Mouse (Mus musculus) MEL (cell line): ENCODE measurements around the gene Olfr1321. TPM values are rescaled to one million over a fixed set of nuclear protein-coding genes. Genes with fewer than 3 reads are reported as not detected.

Source experiments
- DNase-seq: peaks from one replicate; pipeline ENCODE4 v3.0.0; 2011; ENCODE audit warnings: low read depth, low spot score
- H3K27ac ChIP-seq: 2 replicates; pipeline ENCODE4 v1.5.1; 2012; ENCODE audit warnings: low read depth, mild to moderate bottlenecking, control low read depth, low read length, moderate library complexity; ENCODE audit not compliant: control insufficient read depth
- H3K27me3 ChIP-seq, 2 experiments: fragments of 150-350 bp in 1 of 2; sonication (generic) in 1 of 2; 2 replicates each; pipeline ENCODE4 v1.6.1; 2012; ENCODE audit warnings: low read length in 2 of 2, mild to moderate bottlenecking in 2 of 2, improper control_type of control experiment in 1 of 2, moderate library complexity in 1 of 2; ENCODE audit not compliant: insufficient read depth in 2 of 2, control insufficient read depth in 1 of 2
- H3K36me3 ChIP-seq, 2 experiments: 2 replicates each; pipeline ENCODE4 v1.6.1; 2012 to 2014; ENCODE audit warnings: low read length in 2 of 2, improper control_type of control experiment in 1 of 2, inconsistent platforms in 1 of 2, mild to moderate bottlenecking in 1 of 2; ENCODE audit not compliant: insufficient read depth in 2 of 2, control insufficient read depth in 1 of 2
- H3K4me1 ChIP-seq, 2 experiments: fragments of 150-350 bp in 1 of 2; sonication (generic) in 1 of 2; 2 replicates each; pipeline ENCODE4 v1.6.1; 2012; ENCODE audit warnings: low read length in 2 of 2, improper control_type of control experiment in 1 of 2, mild to moderate bottlenecking in 1 of 2; ENCODE audit not compliant: insufficient read depth in 2 of 2, control insufficient read depth in 1 of 2
- H3K4me3 ChIP-seq, 2 experiments: fragments of 150-350 bp in 1 of 2; sonication (generic) in 1 of 2; 2 replicates each; pipeline ENCODE4 v1.5.1; 2012; ENCODE audit warnings: low read depth in 2 of 2, low read length in 2 of 2, mild to moderate bottlenecking in 2 of 2, moderate library complexity in 2 of 2, control low read depth in 1 of 2, improper control_type of control experiment in 1 of 2; ENCODE audit not compliant: control insufficient read depth in 1 of 2, insufficient read depth in 1 of 2
- H3K79me2 ChIP-seq: 2 replicates; pipeline ENCODE4 v1.6.1; 2012; ENCODE audit warnings: mild to moderate bottlenecking, low read length, moderate library complexity; ENCODE audit not compliant: control insufficient read depth, poor library complexity, insufficient read depth
- H3K9ac ChIP-seq: 2 replicates; pipeline ENCODE4 v1.6.1; 2012; ENCODE audit warnings: low read depth, mild to moderate bottlenecking, control low read depth, low read length, moderate library complexity; ENCODE audit not compliant: control insufficient read depth, poor library complexity, severe bottlenecking
- H3K9me3 ChIP-seq: fragments of 150-350 bp; sonication (generic); replicated peaks from 2 replicates; pipeline ENCODE4 v1.6.1; 2012; ENCODE audit warnings: mild to moderate bottlenecking, low read length, improper control_type of control experiment, moderate library complexity; ENCODE audit not compliant: insufficient read depth
- CHD2 ChIP-seq: IDR thresholded peaks from 2 replicates; pipeline ENCODE4 v1.6.1; 2011; ENCODE audit warnings: low read length, improper control_type of control experiment
- CTCF ChIP-seq, 3 experiments: IDR thresholded peaks in 2 of 3; conservative IDR thresholded peaks in 1 of 3; 2 replicates each; pipeline ENCODE4 v1.5.1; 2011 to 2012; ENCODE audit warnings: low read length in 3 of 3, low read depth in 2 of 3, mild to moderate bottlenecking in 2 of 3, improper control_type of control experiment in 1 of 3, inconsistent platforms in 1 of 3, mixed read lengths in 1 of 3, moderate library complexity in 1 of 3; ENCODE audit not compliant: control insufficient read depth in 1 of 3, insufficient read depth in 1 of 3, poor library complexity in 1 of 3, severe bottlenecking in 1 of 3
- E2F4 ChIP-seq: IDR thresholded peaks from 2 replicates; pipeline ENCODE4 v1.6.1; 2011; ENCODE audit warnings: low read depth, low read length, improper control_type of control experiment, borderline replicate concordance
- ELF1 ChIP-seq: IDR thresholded peaks from 2 replicates; pipeline ENCODE4 v1.6.1; 2014; ENCODE audit warnings: low read depth, mild to moderate bottlenecking, inconsistent platforms, low read length, improper control_type of control experiment, moderate library complexity
- EP300 ChIP-seq, 2 experiments: IDR thresholded peaks; 2 replicates each; pipeline ENCODE4 v1.6.1; 2011; ENCODE audit warnings: improper control_type of control experiment in 2 of 2, low read length in 2 of 2, low read depth in 1 of 2, mild to moderate bottlenecking in 1 of 2
- JUND ChIP-seq: IDR thresholded peaks from 2 replicates; pipeline ENCODE4 v1.6.1; 2011; ENCODE audit warnings: low read depth, mild to moderate bottlenecking, improper control_type of control experiment, low read length
- MAFK ChIP-seq: IDR thresholded peaks from 2 replicates; pipeline ENCODE4 v1.6.1; 2011; ENCODE audit warnings: low read depth, mild to moderate bottlenecking, low read length, improper control_type of control experiment, borderline replicate concordance
- MAZ ChIP-seq: IDR thresholded peaks from 2 replicates; pipeline ENCODE4 v1.6.1; 2012; ENCODE audit warnings: low read depth, mild to moderate bottlenecking, inconsistent platforms, low read length, improper control_type of control experiment
- MEF2A ChIP-seq: IDR thresholded peaks from 2 replicates; pipeline ENCODE4 v1.6.1; 2014; ENCODE audit warnings: low read depth, mild to moderate bottlenecking, inconsistent platforms, low read length, improper control_type of control experiment; ENCODE audit not compliant: poor library complexity, insufficient replicate concordance, severe bottlenecking; ENCODE audit errors: extremely low read depth
- MXI1 ChIP-seq: IDR thresholded peaks from 2 replicates; pipeline ENCODE4 v1.6.1; 2011; ENCODE audit warnings: mild to moderate bottlenecking, low read depth, low read length, improper control_type of control experiment
- MYB ChIP-seq: IDR thresholded peaks from 2 replicates; pipeline ENCODE4 v1.6.1; 2011; ENCODE audit warnings: mild to moderate bottlenecking, low read depth, low read length, improper control_type of control experiment
- NELFE ChIP-seq: IDR thresholded peaks from 2 replicates; pipeline ENCODE4 v1.6.1; 2011; ENCODE audit warnings: low read depth, low read length, improper control_type of control experiment
- POLR2A ChIP-seq, 2 experiments: IDR thresholded peaks; 2 replicates each; pipeline ENCODE4 v1.6.1; 2011 to 2012; ENCODE audit warnings: low read length in 2 of 2, mild to moderate bottlenecking in 2 of 2, control low read depth in 1 of 2, improper control_type of control experiment in 1 of 2, low read depth in 1 of 2, moderate library complexity in 1 of 2; ENCODE audit not compliant: control insufficient read depth in 1 of 2, insufficient read depth in 1 of 2, poor library complexity in 1 of 2
- POLR2AphosphoS2 ChIP-seq: IDR thresholded peaks from 2 replicates; pipeline ENCODE4 v1.6.1; 2011; ENCODE audit warnings: low read length, improper control_type of control experiment
- RAD21 ChIP-seq: IDR thresholded peaks from 2 replicates; pipeline ENCODE4 v1.6.1; 2011; ENCODE audit warnings: mild to moderate bottlenecking, low read depth, low read length, improper control_type of control experiment
- RCOR1 ChIP-seq: IDR thresholded peaks from 2 replicates; pipeline ENCODE4 v1.6.1; 2012; ENCODE audit warnings: low read depth, mild to moderate bottlenecking, inconsistent platforms, low read length, improper control_type of control experiment
- SIN3A ChIP-seq: IDR thresholded peaks from 2 replicates; pipeline ENCODE4 v1.6.1; 2012; ENCODE audit warnings: low read length, improper control_type of control experiment, inconsistent platforms
- SMC3 ChIP-seq: IDR thresholded peaks from 2 replicates; pipeline ENCODE4 v1.6.1; 2011; ENCODE audit warnings: low read depth, low read length, improper control_type of control experiment
- TAL1 ChIP-seq: IDR thresholded peaks from 2 replicates; pipeline ENCODE4 v1.6.1; 2012; ENCODE audit warnings: mild to moderate bottlenecking, inconsistent platforms, low read length, moderate library complexity, mixed read lengths
- TCF12 ChIP-seq: IDR thresholded peaks from 2 replicates; pipeline ENCODE4 v1.6.1; 2014; ENCODE audit warnings: low read depth, mild to moderate bottlenecking, inconsistent platforms, low read length, improper control_type of control experiment, moderate library complexity
- ZC3H11A ChIP-seq: IDR thresholded peaks from 2 replicates; pipeline ENCODE4 v1.6.1; 2012; ENCODE audit warnings: low read depth, mild to moderate bottlenecking, inconsistent platforms, low read length, improper control_type of control experiment
- ZMIZ1 ChIP-seq: IDR thresholded peaks from 2 replicates; pipeline ENCODE4 v1.6.1; 2012; ENCODE audit warnings: low read depth, mild to moderate bottlenecking, inconsistent platforms, low read length, improper control_type of control experiment, moderate library complexity
- ZNF384 ChIP-seq: IDR thresholded peaks from 2 replicates; pipeline ENCODE4 v1.6.1; 2012; ENCODE audit warnings: low read depth, mild to moderate bottlenecking, inconsistent platforms, low read length, improper control_type of control experiment
- polyA plus RNA-seq, 2 experiments: library from polyadenylated mRNA; stranded (reverse) in 1 of 2; unstranded in 1 of 2; fragments of >175 nt in 1 of 2; fragments of >200 nt in 1 of 2; gene quantifications; 2 replicates each; pipeline versions ENCODE4 v1.2.1 to v1.2.4; 2012; ENCODE audit warnings: low replicate concordance in 2 of 2, low read depth in 1 of 2; ENCODE audit not compliant: insufficient read length in 2 of 2, insufficient read depth in 1 of 2, missing spikeins in 1 of 2
- total RNA-seq: library from RNA; depleted of rRNA; stranded (reverse); fragments of 300-350 nt; gene quantifications from 2 replicates; pipeline ENCODE4 v1.2.3, GENCODE M21; 2012; rRNA removed

The Olfr1321 gene
- total RNA-seq (not detected in 2 replicates), polyA plus RNA-seq (not detected)

DNA sequence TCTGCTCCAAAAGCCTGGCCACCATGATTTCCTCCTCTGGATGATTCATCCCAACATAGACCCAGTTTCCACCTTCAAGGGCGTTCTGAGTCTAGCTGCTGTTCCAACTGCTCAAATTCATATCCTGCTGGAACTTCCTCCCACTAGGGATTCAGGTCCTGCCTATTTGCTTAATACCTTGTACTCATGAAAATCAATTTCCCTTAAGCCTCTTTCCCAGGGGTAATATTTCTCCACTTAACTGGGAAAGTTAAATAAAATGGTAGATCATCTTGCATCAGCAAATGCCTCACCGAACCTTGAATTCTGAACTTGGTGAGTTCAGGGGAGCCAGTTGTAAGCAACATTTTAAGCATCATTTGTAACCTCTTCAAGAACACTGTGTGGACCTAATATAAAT lies at the start of gene Olfr1321:
TSS of gene Olfr1321 (minus strand) at position 101 of the 400 bp plus-strand sequence.
- Histone ChIP-seq H3K4me3 (no peak within 1 kb of the TSS), H3K9ac (no peak within 1 kb of the TSS), H3K27ac (no peak within 1 kb of the TSS), H3K4me1 (no peaks in the 10 kb centered on the region), H3K27me3 (no peaks in the 10 kb centered on the region), H3K79me2 (no peaks in the 10 kb centered on the region), H3K36me3 (no peaks in the 10 kb centered on the region), H3K9me3 (no peaks in the 10 kb centered on the region)
- DNase-seq, result no peak
- TF ChIP-seq RCOR1, result no peak
- TF ChIP-seq NELFE, result no peak
- TF ChIP-seq MAZ, result no peak
- no peak for TF ChIP-seq SMC3
- TF ChIP-seq RAD21, result no peak
- TF ChIP-seq CHD2, result no peak
- no peak for TF ChIP-seq JUND
- no peak for TF ChIP-seq EP300 (IDR thresholded peaks at IDR 0.05; ENCODE audit: low read depth in 1 of 2, low read length in 2 of 2)
- no peak for TF ChIP-seq MAFK
- no peak for TF ChIP-seq SIN3A
- TF ChIP-seq MEF2A, result no peak
- no peak for TF ChIP-seq ZMIZ1
- TF ChIP-seq ZNF384, result no peak
- TF ChIP-seq MXI1, result no peak
- TF ChIP-seq POLR2AphosphoS2, result no peak
- no peak for TF ChIP-seq POLR2A (IDR thresholded peaks at IDR 0.05; ENCODE audit: control insufficient read depth in 1 of 2, insufficient read depth in 1 of 2, low read depth in 1 of 2, low read length in 2 of 2, poor library complexity in 1 of 2)
- TF ChIP-seq E2F4, result no peak
- no peak for TF ChIP-seq TAL1
- no peak for TF ChIP-seq ZC3H11A
- TF ChIP-seq TCF12, result no peak

DNA sequence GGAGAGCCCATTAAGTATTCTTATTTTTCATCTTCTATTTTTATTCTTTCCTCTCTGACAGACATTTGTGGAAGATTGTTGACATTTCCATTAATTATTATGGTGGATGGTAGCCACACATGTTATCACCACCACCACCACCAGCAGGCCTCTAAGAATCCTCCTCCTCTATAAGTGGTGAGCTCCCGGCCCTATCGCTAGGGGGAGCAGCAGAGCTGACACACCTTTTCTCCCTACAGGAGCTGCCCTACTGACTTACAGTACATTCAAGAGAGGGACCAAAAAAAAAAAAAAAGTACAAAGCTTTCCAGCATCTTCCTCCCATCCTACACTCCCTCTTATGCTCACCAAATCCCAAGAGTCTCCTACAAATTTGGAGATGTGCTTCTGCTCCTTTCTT lies 36.0 kb upstream of the Olfr1321 start:
- Histone ChIP-seq H3K4me3 (no peak overlapping the region), H3K79me2 (no peaks in the 10 kb centered on the region), H3K36me3 (no peaks in the 10 kb centered on the region), H3K9me3 (no peaks in the 10 kb centered on the region), H3K27me3 (no peaks in the 10 kb centered on the region), H3K9ac (no peak overlapping the region), H3K27ac (no peak overlapping the region), H3K4me1 (no peaks in the 10 kb centered on the region)
- DNase-seq, result peak; percentile 3
- TF ChIP-seq MEF2A (no peak), CTCF (IDR thresholded peaks at IDR 0.05 in 2 of 3, conservative IDR thresholded peaks at IDR 0.05 in 1 of 3; ENCODE audit: control insufficient read depth in 1 of 3, insufficient read depth in 1 of 3, low read depth in 2 of 3, low read length in 3 of 3, poor library complexity in 1 of 3, severe bottlenecking in 1 of 3) (peak in 2 of 3 experiments; percentile 20 to 31; a peak in 4 of 6 replicates), RAD21 (no peak), MYB (no peak), ELF1 (no peak)
